Mouse (Mus musculus) MEL (cell line): ENCODE measurements at regions not wholly inside any gene's neighbourhood (a gene's known extent, or its start where the extent isn't known, plus 50 kb on each side); places are given as distances from the start of the nearest gene placed in this dataset.

ENCODE experiments used
- CTCF ChIP-seq, 3 experiments: IDR thresholded peaks in 2 of 3; conservative IDR thresholded peaks in 1 of 3; 2 replicates each; pipeline ENCODE4 v1.5.1; 2011 to 2012; ENCODE audit warnings: low read length in 3 of 3, low read depth in 2 of 3, mild to moderate bottlenecking in 2 of 3, improper control_type of control experiment in 1 of 3, inconsistent platforms in 1 of 3, mixed read lengths in 1 of 3, moderate library complexity in 1 of 3; ENCODE audit not compliant: control insufficient read depth in 1 of 3, insufficient read depth in 1 of 3, poor library complexity in 1 of 3, severe bottlenecking in 1 of 3
- ELF1 ChIP-seq: IDR thresholded peaks from 2 replicates; pipeline ENCODE4 v1.6.1; 2014; ENCODE audit warnings: low read depth, mild to moderate bottlenecking, inconsistent platforms, low read length, improper control_type of control experiment, moderate library complexity

GRCm38 (mm10) chr12:92779695-92780292 lies 930.8 kb upstream of the Sel1l start:
- no peak for TF ChIP-seq CTCF (IDR thresholded peaks at IDR 0.05 in 2 of 3, conservative IDR thresholded peaks at IDR 0.05 in 1 of 3; ENCODE audit: control insufficient read depth in 1 of 3, insufficient read depth in 1 of 3, low read depth in 2 of 3, low read length in 3 of 3, poor library complexity in 1 of 3, severe bottlenecking in 1 of 3)
- TF ChIP-seq ELF1, result no peak
